Mouse (Mus musculus) kidney, embryonic 16.5 days (tissue): Measurements from ENCODE around the gene Qars. TPM values are rescaled to one million over a fixed set of nuclear protein-coding genes. Genes with fewer than 3 reads are reported as not detected.
A peak's percentile ranks its signal among the peaks of the same experiment; 100 is the strongest.

ENCODE experiments used
- ATAC-seq: fragments of 200-750 bp; cut with Nextera tagmentation; 2 replicates; pipeline ENCODE4 v1.8.0; 2017; ENCODE audit warnings: moderate TSS enrichment; ENCODE audit not compliant: low FRiP score, low TSS enrichment
- H3K27ac ChIP-seq: fragments of 300-500 bp; sonication (generic); 2 replicates; pipeline ENCODE4 v1.5.1; 2014; ENCODE audit warnings: low read length
- H3K27me3 ChIP-seq: fragments of 300-500 bp; sonication (generic); 2 replicates; pipeline ENCODE4 v1.6.1; 2014; ENCODE audit warnings: low read length, control low read depth, mixed read lengths; ENCODE audit not compliant: insufficient read depth
- H3K36me3 ChIP-seq: fragments of 300-500 bp; sonication (generic); 2 replicates; pipeline ENCODE4 v1.6.1; 2014; ENCODE audit warnings: low read length, control low read depth, mixed read lengths; ENCODE audit not compliant: insufficient read depth
- H3K4me1 ChIP-seq: fragments of 300-500 bp; sonication (generic); 2 replicates; pipeline ENCODE4 v1.6.1; 2014; ENCODE audit warnings: low read length, control low read depth, mixed read lengths; ENCODE audit not compliant: insufficient read depth
- H3K4me2 ChIP-seq: fragments of 300-500 bp; sonication (generic); replicated peaks from 2 replicates; pipeline ENCODE4 v1.6.1; 2014; ENCODE audit warnings: low read depth, low read length
- H3K4me3 ChIP-seq: fragments of 300-500 bp; sonication (generic); 2 replicates; pipeline ENCODE4 v1.5.1; 2014; ENCODE audit warnings: mild to moderate bottlenecking, low read length
- H3K9ac ChIP-seq: fragments of 300-500 bp; sonication (generic); replicated peaks from 2 replicates; pipeline ENCODE4 v1.6.1; 2014; ENCODE audit warnings: low read length
- H3K9me3 ChIP-seq: fragments of 300-500 bp; sonication (generic); 2 replicates; pipeline ENCODE4 v1.6.1; 2016; ENCODE audit warnings: low read length, control low read depth
- WGBS: fragments of 180-500 bp; shearing (Covaris S2); extraction: QIAGEN DNeasy Blood & Tissue Kit; methylation state at CpG from one replicate; pipeline ENCODE4 v1.1.7; 2014; 5-methylcytosine and 5-hydroxymethylcytosine counted together
- polyA plus RNA-seq: library from polyadenylated mRNA; unstranded; fragments of >200 nt; fragmentation: Nextera tagmentation; extraction: Ambion mirVana; gene quantifications from 2 replicates; pipeline ENCODE4 v1.2.1, GENCODE M21; 2015

Gene Qars
- polyA plus RNA-seq, 1 experiment from 2014 or later: 127 TPM

DNA sequence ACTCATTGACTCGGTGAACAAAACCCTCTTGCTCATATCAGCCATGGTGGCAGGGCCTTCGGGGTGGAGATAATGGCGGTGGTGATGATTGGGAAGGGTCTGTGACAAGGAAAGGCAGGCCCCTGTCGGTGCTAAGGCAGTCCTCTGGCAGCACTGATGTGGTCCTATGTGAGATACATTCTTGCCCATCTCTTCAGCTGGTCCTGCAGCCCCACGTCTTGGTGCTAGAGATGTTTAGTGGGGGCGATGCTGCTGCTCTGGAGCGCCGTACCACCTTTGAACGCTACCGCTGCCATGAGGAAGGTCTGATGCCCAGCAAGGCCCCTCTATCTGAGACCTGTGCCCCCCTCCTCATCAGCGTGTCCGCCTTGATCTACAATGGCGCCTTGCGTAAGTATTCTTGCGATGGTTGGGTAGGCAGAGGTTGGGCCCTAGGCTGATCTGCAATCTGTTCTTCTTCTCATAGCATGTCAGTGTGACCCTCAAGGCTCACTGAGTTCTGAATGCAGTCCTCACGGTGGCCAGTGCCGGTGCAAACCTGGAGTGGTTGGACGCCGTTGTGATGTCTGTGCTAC lies 22.1 kb upstream of the Qars start:
- H3K27me3 ChIP-seq: no peaks in the 10 kb centered on the region
- H3K4me2 ChIP-seq: no peak overlapping the region
- H3K27ac ChIP-seq: no peak overlapping the region
- ATAC-seq: no peak
- no peaks in the 10 kb centered on the region for H3K9me3 ChIP-seq
- WGBS: 98% methylated on average over 19 of the region's 19 CpGs
- no peak overlapping the region for H3K4me3 ChIP-seq
- peaks cover 14% of the 10 kb centered on the region for H3K4me1 ChIP-seq
- peaks cover 75% of the 10 kb centered on the region for H3K36me3 ChIP-seq
- no peak overlapping the region for H3K9ac ChIP-seq

DNA sequence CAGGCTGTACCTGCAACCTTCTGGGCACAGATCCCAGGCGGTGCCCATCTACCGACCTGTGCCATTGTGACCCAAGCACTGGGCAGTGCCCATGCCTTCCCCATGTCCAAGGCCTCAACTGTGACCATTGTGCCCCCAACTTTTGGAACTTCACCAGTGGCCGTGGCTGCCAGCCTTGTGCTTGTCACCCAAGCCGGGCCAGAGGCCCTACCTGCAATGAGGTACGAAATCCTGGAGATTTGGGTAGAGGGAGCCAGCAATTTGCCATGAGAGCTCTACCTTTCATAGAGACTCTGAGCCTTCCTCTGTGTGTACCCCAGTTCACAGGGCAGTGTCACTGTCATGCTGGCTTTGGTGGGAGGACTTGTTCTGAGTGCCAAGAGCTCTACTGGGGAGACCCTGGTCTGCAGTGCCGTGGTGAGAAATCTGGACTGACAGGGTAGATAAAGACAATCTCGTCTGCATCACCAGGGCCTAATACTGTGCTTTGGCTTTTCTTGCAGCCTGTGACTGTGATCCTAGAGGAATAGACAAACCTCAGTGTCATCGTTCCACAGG lies 20.5 kb upstream of the Qars start:
- no peak for ATAC-seq
- Histone ChIP-seq H3K4me3 (no peak overlapping the region), H3K4me1 (peaks cover 15% of the 10 kb centered on the region), H3K36me3 (peaks cover 70% of the 10 kb centered on the region), H3K9ac (no peak overlapping the region), H3K27ac (no peak overlapping the region), H3K9me3 (no peaks in the 10 kb centered on the region), H3K4me2 (no peak overlapping the region), H3K27me3 (no peaks in the 10 kb centered on the region)
- WGBS: 94% methylated on average over 8 of the region's 8 CpGs

DNA sequence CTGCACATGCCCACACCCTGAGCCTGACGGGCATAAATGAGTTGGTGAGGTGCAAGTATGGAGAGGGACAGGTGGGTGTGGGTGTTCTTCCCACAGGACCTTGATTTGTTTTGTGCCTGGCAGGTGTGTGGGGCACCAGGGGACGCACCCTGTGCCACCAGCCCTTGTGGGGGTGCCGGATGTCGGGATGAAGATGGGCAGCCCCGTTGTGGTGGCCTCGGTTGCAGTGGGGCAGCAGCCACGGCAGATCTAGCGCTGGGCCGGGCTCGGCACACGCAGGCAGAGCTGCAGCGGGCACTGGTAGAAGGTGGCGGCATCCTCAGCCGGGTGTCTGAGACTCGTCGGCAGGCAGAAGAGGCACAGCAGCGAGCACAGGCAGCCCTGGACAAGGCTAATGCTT lies 19.1 kb upstream of the Qars start:
- Histone ChIP-seq H3K4me2 (no peak overlapping the region), H3K4me1 (peaks cover 21% of the 10 kb centered on the region), H3K36me3 (peaks cover 76% of the 10 kb centered on the region), H3K27ac (no peak overlapping the region), H3K27me3 (no peaks in the 10 kb centered on the region), H3K9me3 (no peaks in the 10 kb centered on the region), H3K4me3 (no peak overlapping the region), H3K9ac (no peak overlapping the region)
- 94% methylated on average over 17 of the region's 17 CpGs for WGBS
- no peak for ATAC-seq

DNA sequence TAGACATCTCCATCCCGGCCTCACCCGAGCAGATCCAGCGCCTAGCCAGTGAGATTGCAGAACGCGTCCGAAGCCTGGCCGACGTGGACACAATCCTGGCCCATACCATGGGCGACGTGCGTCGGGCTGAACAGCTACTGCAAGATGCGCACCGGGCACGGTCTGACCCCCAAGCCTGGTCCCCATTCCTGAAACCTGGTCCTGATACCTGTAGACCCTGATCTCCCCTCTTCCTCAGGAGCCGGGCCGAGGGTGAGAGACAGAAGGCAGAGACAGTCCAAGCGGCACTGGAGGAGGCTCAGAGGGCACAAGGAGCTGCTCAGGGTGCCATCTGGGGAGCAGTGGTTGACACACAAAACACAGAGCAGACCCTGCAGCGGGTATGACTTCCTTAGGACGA lies 18.3 kb upstream of the Qars start:
- Histone ChIP-seq H3K4me2 (no peak overlapping the region), H3K4me3 (no peak overlapping the region), H3K36me3 (peaks cover 76% of the 10 kb centered on the region), H3K9me3 (no peaks in the 10 kb centered on the region), H3K9ac (no peak overlapping the region), H3K4me1 (peaks cover 21% of the 10 kb centered on the region), H3K27me3 (no peaks in the 10 kb centered on the region), H3K27ac (no peak overlapping the region)
- no peak for ATAC-seq
- 95% methylated on average over 20 of the region's 20 CpGs for WGBS

DNA sequence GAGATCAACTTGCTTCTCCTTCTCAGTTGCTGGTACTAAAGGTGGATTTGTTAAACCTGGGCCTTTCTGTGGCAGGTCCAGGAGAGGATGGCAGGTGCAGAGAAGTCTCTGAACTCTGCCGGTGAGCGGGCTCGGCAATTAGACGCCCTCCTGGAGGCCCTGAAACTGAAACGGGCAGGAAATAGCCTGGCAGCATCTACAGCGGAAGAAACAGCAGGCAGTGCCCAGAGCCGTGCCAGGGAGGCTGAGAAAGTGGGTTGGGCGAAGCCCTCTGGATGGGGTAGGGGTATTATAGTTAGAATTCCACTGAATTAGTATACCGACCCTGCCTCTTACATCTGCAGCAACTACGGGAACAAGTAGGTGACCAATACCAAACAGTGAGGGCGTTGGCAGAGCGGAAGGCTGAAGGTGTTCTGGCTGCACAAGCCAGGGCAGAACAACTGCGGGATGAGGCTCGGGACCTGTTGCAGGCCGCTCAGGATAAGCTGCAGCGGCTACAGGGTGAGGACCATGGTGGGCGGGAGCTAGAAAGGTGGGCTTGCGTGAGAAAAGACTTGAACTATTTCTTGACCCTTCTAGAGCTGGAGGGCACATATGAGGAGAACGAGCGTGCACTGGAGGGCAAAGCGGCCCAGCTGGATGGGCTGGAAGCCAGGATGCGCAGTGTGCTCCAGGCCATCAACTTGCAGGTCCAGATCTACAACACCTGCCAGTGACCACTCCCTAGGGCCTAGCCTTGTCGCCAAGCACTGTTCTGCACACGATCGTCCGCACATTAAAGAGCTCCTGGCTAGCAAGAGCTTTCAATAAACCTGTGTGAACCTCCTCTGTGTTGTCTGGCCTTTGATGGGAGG lies 17.6 kb upstream of the Qars start:
- Histone ChIP-seq H3K4me2 (peak overlapping the region; percentile 92), H3K9me3 (no peaks in the 10 kb centered on the region), H3K36me3 (peaks cover 78% of the 10 kb centered on the region), H3K27ac (peak overlapping the region; percentile 98), H3K4me3 (peak overlapping the region; percentile 95), H3K9ac (peak overlapping the region; percentile 94), H3K4me1 (peaks cover 21% of the 10 kb centered on the region), H3K27me3 (no peaks in the 10 kb centered on the region)
- ATAC-seq: peak; percentile 28
- 62% methylated on average over 26 of the region's 26 CpGs for WGBS

DNA sequence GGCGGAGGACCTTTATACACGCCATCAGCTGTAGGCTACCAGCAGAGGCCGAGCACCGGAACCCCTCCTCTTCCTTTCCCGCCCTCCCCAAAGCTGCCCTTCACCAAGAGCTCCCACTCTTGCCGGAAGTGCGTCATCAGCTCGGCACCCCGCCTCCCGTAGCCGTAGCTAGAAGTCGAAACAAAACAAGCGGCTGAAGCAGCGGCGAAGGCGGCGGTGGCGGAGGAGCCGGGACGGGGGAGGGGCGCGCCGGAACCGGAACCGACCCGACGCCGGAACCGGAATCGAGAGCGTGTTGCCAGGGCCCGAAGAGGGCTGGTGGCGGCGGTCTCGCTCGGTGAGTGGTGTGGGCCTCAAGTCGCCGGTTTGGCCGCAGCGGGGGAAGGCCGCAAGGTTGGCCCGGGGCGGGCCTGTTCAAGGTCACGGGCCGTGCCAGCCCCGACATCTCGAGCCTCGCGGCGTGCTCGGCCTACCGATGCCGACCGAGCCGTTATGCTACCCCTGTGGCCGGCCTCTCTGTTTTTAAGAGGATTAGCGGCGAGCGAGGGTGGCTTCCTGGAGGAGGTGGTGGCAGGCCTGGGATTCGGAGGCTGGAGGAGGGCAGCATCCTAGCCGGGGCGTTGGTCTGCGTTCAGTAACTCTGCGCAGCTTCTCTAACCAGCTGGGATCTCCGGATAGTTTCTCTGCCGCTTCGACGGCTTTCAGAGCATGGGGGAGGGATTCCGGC lies 16.8 kb upstream of the Qars start, which contains the start of gene Usp19:
Usp19 (plus strand) TSS at position 44 of the 727 bp plus-strand sequence.
- H3K4me1 ChIP-seq: peaks cover 21% of the 10 kb centered on the region
- peak within 1 kb of the TSS; percentile 94 for H3K9ac ChIP-seq
- H3K36me3 ChIP-seq: peaks cover 76% of the 10 kb centered on the region
- no peaks in the 10 kb centered on the region for H3K9me3 ChIP-seq
- 0% methylated on average over 68 of the region's 69 CpGs for WGBS
- peak; percentile 95 for ATAC-seq
- peak within 1 kb of the TSS; percentile 92 for H3K4me2 ChIP-seq
- peak within 1 kb of the TSS; percentile 95 for H3K4me3 ChIP-seq
- peak within 1 kb of the TSS; percentile 98 for H3K27ac ChIP-seq
- no peaks in the 10 kb centered on the region for H3K27me3 ChIP-seq

DNA sequence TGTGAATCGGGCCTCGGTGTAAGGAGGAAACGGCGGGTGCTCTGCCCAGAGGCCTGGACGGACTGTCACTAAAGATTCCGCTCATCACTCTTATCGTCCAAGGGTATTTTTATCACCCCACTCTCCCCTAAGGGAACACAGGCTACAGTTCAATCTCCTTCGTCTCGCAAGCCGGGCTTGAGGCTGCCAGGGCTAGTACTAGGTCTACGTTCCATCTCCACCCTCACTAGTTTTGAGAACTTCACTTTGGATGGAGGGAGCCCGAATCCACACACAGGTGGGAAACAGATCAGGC lies 16.3 kb upstream of the Qars start:
- Histone ChIP-seq H3K27ac (peak overlapping the region; percentile 98), H3K9me3 (no peaks in the 10 kb centered on the region), H3K36me3 (peaks cover 76% of the 10 kb centered on the region), H3K27me3 (no peaks in the 10 kb centered on the region), H3K9ac (peak overlapping the region; percentile 94), H3K4me2 (peak overlapping the region; percentile 92), H3K4me3 (peak overlapping the region; percentile 95), H3K4me1 (peaks cover 21% of the 10 kb centered on the region)
- no peak for ATAC-seq
- WGBS: 5% methylated on average over 12 of the region's 12 CpGs

DNA sequence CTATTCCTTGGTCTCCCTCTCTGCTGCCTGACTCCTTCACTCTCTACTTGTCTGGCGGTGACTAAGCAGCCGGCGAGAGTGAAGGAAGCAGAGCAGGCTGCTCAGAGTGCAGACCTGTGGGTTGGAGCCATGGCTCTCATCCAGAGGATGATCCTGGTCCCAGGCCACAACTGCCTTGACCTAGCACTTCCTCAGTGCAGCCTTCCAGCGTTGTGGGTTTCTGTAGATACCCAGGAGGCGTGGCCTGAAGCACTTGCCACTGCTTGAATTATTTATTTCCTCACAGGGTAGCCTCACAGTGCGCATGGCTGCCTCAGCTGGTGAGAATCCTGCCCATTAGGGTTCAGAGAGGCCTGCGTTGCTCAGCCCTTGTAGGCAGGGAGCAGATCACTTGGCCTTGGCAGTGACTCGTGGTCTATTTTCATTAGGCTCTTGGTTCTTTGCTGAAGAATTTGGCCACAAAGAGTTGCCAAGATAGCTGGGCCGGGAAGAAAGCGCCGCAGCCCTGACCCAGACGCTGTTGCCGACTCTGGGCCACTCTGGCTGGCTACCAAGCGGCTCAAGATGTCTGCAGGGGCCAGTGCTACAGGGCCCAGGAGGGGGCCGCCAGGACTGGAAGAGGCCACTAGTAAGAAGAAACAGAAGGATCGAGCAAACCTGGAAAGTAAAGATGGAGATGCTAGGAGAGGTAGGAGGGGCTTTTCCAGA lies 15.3 kb upstream of the Qars start:
- WGBS: 76% methylated on average over 16 of the region's 16 CpGs
- peak overlapping the region; percentile 92 for H3K4me2 ChIP-seq
- H3K27me3 ChIP-seq: no peaks in the 10 kb centered on the region
- peaks cover 76% of the 10 kb centered on the region for H3K36me3 ChIP-seq
- H3K9ac ChIP-seq: peak overlapping the region; percentile 94
- H3K9me3 ChIP-seq: no peaks in the 10 kb centered on the region
- no peak for ATAC-seq
- H3K27ac ChIP-seq: no peak overlapping the region; the same call in 1 of the 2 replicates
- H3K4me1 ChIP-seq: peaks cover 21% of the 10 kb centered on the region
- peak overlapping the region; percentile 95 for H3K4me3 ChIP-seq

DNA sequence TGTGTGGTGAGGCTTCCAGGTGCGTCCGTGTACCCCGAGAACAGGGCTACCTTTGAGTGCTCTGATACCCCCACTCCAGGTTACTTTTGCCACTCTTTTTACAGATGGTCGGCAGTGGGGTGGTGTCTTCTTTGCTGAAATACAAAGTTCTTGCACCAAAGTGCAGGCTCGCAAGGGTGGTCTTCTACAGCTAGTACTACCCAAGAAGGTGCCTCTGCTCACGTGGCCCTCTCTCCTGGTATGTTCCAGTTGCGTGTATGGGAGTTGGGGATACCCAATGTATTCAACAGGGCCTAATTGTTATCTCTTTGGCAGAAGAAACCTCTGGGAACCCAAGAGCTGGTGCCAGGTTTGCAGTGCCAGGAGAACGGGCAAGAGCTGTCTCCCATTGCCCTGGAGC lies 14.3 kb upstream of the Qars start:
- WGBS: 98% methylated on average over 8 of the region's 8 CpGs

More for the DNA sequence above, 14.3 kb upstream of the Qars start:
- Histone ChIP-seq H3K36me3 (peaks cover 76% of the 10 kb centered on the region), H3K9ac (no peak overlapping the region), H3K27me3 (no peaks in the 10 kb centered on the region), H3K27ac (no peak overlapping the region), H3K4me2 (no peak overlapping the region), H3K4me1 (peaks cover 21% of the 10 kb centered on the region), H3K9me3 (no peaks in the 10 kb centered on the region), H3K4me3 (no peak overlapping the region)
- ATAC-seq: no peak
